Mouse (Mus musculus) E14TG2a.4 (cell line): ENCODE measurements around the gene Slc44a3.

Experiments used
- H3K27me3 ChIP-seq: 2 replicates; pipeline ENCODE4 v1.6.1; 2014; ENCODE audit warnings: low read length, control low read depth; ENCODE audit not compliant: insufficient read depth
- H3K36me3 ChIP-seq: 2 replicates; pipeline ENCODE4 v1.6.1; 2014; ENCODE audit warnings: low read length, control low read depth; ENCODE audit not compliant: insufficient read depth
- H3K4me1 ChIP-seq: replicated peaks from 2 replicates; pipeline ENCODE4 v1.6.1; 2014; ENCODE audit warnings: low read depth, low read length, control low read depth
- H3K4me3 ChIP-seq: replicated peaks from 2 replicates; pipeline ENCODE4 v1.5.1; 2014; ENCODE audit warnings: mild to moderate bottlenecking, low read length
- H3K9me3 ChIP-seq: 2 replicates; pipeline ENCODE4 v1.6.1; 2014; ENCODE audit warnings: low read length, control low read depth
- CTCF ChIP-seq: conservative IDR thresholded peaks from 2 replicates; pipeline ENCODE4 v1.5.1; 2014; ENCODE audit warnings: low read length
- NANOG ChIP-seq: IDR thresholded peaks from 2 replicates; pipeline ENCODE4 v1.6.1; 2014; ENCODE audit warnings: borderline replicate concordance, low read length, mixed read lengths
- POU5F1 ChIP-seq: IDR thresholded peaks from 2 replicates; pipeline ENCODE4 v1.6.1; 2014; ENCODE audit warnings: low read length, borderline replicate concordance

The Slc44a3 gene

GRCm38 (mm10) chr3:121573858-121574257, 41.7 kb upstream of the Slc44a3 start:
- no peak overlapping the region for H3K4me3 ChIP-seq
- H3K36me3 ChIP-seq, result no peaks in the 10 kb centered on the region
- TF ChIP-seq POU5F1 (no peak), CTCF (no peak), NANOG (no peak)
- H3K9me3 ChIP-seq, result peaks cover 24% of the 10 kb centered on the region
- no peaks in the 10 kb centered on the region for H3K27me3 ChIP-seq
- peaks cover 69% of the 10 kb centered on the region for H3K4me1 ChIP-seq

GRCm38 (mm10) chr3:121571491-121571890, 39.3 kb upstream of the Slc44a3 start:
- H3K4me1 ChIP-seq, result peaks cover 57% of the 10 kb centered on the region

DNA sequence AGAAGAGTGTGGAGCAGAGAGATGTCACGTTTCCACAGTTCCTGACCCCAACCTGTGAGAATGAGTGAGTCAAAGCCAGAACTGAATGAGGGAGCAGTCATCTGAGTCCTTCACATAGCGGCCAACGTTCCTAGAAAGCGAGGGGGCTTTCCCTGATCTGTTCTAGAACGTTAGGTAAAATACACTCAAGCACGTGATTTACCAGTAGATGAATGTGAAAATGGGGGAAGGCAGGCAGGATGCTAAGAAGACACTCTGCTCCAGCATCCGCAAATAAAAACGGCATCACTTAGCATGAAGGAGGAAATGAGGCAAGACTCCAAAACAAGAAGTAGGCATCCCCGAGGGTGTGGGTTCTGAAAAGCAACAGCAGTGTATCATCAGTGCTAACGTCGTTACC, 38.4 kb upstream of the Slc44a3 start:
- peaks cover 48% of the 10 kb centered on the region for H3K4me1 ChIP-seq
- H3K9me3 ChIP-seq, result peaks cover 24% of the 10 kb centered on the region
- H3K27me3 ChIP-seq, result no peaks in the 10 kb centered on the region
- no peak for TF ChIP-seq POU5F1
- TF ChIP-seq NANOG, result no peak
- H3K36me3 ChIP-seq, result no peaks in the 10 kb centered on the region
- H3K4me3 ChIP-seq, result no peak overlapping the region

More at GRCm38 (mm10) chr3:121571491-121571890, 39.3 kb upstream of the Slc44a3 start:
- H3K4me3 ChIP-seq, result no peak overlapping the region
- TF ChIP-seq NANOG (no peak), CTCF (no peak), POU5F1 (no peak)
- peaks cover 24% of the 10 kb centered on the region for H3K9me3 ChIP-seq
- no peaks in the 10 kb centered on the region for H3K27me3 ChIP-seq
- no peaks in the 10 kb centered on the region for H3K36me3 ChIP-seq

DNA sequence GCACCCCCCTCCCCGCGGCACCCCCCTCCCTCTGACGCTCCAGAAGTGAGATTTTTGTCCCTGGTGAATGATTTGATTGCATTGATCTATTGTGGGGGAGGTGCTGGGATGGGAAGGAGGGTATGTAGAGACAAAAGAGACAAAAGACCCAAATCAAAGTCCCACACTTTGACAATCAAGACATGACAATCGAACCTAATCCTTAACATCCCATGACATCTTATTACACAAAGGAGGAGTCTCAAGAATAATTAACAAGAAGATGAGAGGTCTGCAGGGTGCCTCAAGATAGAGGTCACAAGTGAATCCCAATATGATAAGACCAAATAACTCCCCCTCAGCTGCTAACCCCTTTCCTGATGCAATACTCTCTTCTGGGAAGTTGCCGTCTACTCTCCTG, 37.6 kb upstream of the Slc44a3 start:
- H3K4me3 ChIP-seq, result no peak overlapping the region
- H3K9me3 ChIP-seq, result peaks cover 24% of the 10 kb centered on the region
- peaks cover 40% of the 10 kb centered on the region for H3K4me1 ChIP-seq
- TF ChIP-seq CTCF (no peak), NANOG (peak; percentile 94), POU5F1 (no peak)
- no peaks in the 10 kb centered on the region for H3K36me3 ChIP-seq
- H3K27me3 ChIP-seq, result no peaks in the 10 kb centered on the region

GRCm38 (mm10) chr3:121569004-121569403, 36.8 kb upstream of the Slc44a3 start:
- Histone ChIP-seq H3K9me3 (peaks cover 22% of the 10 kb centered on the region), H3K36me3 (no peaks in the 10 kb centered on the region), H3K4me3 (no peak overlapping the region), H3K27me3 (no peaks in the 10 kb centered on the region), H3K4me1 (peaks cover 35% of the 10 kb centered on the region)
- TF ChIP-seq NANOG, result no peak
- TF ChIP-seq POU5F1, result no peak
- TF ChIP-seq CTCF, result no peak

DNA sequence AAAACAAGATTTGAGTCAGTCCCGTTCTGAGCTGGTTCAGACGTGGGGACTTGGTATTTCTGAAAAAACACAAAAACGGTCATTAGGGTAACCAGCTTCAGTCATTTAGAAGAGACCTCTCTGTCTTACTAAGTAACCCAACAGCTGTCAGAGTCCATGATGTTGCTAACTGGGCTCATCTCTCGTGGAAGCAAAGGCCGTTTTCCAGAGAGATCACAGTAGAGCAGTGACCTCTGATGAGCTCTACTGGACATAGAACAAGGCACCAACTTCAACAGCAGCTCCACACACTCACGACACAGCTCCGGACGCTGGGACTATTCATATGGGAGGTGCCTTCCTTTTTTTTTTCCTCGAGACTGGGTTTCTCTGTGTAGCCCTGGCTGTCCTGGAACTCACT, 35.7 kb upstream of the Slc44a3 start:
- no peak for TF ChIP-seq CTCF
- no peak for TF ChIP-seq NANOG
- TF ChIP-seq POU5F1, result no peak
- Histone ChIP-seq H3K4me1 (peaks cover 35% of the 10 kb centered on the region), H3K27me3 (no peaks in the 10 kb centered on the region), H3K36me3 (no peaks in the 10 kb centered on the region), H3K9me3 (peaks cover 11% of the 10 kb centered on the region), H3K4me3 (no peak overlapping the region)

- H3K36me3 ChIP-seq, result no peaks in the 10 kb centered on the region
- TF ChIP-seq CTCF (no peak), POU5F1 (no peak)
- no peaks in the 10 kb centered on the region for H3K27me3 ChIP-seq
- peaks cover 35% of the 10 kb centered on the region for H3K4me1 ChIP-seq
- H3K4me3 ChIP-seq, result no peak overlapping the region
- peaks cover 6% of the 10 kb centered on the region for H3K9me3 ChIP-seq
Measured at GRCm38 (mm10) chr3:121567337-121567900, 35.2 kb upstream of the Slc44a3 start.

DNA sequence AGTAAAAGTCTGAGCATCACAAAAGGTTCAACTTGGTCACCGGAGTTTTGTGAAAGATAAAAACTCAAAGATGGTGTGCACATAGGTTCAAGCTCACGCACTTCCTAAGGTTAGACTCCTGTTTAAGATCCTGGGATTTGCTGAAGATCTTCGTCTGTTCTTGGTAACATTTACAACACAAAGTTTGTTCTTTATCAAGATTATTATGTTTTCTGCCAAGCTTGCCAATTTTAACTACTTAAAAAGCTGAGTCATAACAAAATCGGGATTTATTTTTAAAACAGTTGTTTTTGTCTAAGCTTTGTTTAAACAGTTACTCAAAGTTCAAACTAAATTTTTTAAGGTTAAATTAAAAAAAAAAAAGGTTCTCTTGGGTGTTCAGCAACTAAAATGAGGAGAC, 34.7 kb upstream of the Slc44a3 start:
- peaks cover 35% of the 10 kb centered on the region for H3K4me1 ChIP-seq
- H3K36me3 ChIP-seq, result no peaks in the 10 kb centered on the region
- no peak for TF ChIP-seq NANOG
- TF ChIP-seq POU5F1, result no peak
- no peak for TF ChIP-seq CTCF
- no peak overlapping the region for H3K4me3 ChIP-seq
- no peaks in the 10 kb centered on the region for H3K27me3 ChIP-seq
- peaks cover 1% of the 10 kb centered on the region for H3K9me3 ChIP-seq

DNA sequence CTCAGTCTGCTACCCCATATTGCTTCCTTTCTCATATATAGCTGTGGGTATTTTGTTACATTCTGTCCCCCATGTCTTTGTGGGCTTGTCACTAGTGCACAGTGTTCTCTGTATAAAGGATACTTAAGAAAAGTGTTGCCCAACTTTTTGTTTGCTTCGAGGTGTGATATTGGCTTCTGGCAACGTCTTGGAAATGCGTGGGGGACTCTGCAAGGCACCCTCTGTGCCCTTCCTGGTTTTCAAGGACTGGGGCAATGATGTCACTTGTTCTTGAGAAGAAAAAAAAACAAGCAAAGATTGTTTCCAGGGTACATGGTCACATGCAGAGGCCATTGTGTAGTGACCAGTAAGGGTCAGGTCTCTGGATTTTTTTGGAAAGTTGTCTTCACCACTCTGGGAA, 29.6 kb upstream of the Slc44a3 start:
- no peak for TF ChIP-seq NANOG
- no peak for TF ChIP-seq POU5F1
- no peak for TF ChIP-seq CTCF
- Histone ChIP-seq H3K4me1 (peaks cover 36% of the 10 kb centered on the region), H3K36me3 (no peaks in the 10 kb centered on the region), H3K9me3 (no peaks in the 10 kb centered on the region), H3K27me3 (no peaks in the 10 kb centered on the region), H3K4me3 (no peak overlapping the region)
